Mouse (Mus musculus): ENCODE measurements around the gene Pknox1. TPM values are rescaled to one million over a fixed set of nuclear protein-coding genes. Genes with fewer than 3 reads are reported as not detected.

The Pknox1 gene
- polyA plus RNA-seq, 1 experiment = 23.1 TPM

DNA sequence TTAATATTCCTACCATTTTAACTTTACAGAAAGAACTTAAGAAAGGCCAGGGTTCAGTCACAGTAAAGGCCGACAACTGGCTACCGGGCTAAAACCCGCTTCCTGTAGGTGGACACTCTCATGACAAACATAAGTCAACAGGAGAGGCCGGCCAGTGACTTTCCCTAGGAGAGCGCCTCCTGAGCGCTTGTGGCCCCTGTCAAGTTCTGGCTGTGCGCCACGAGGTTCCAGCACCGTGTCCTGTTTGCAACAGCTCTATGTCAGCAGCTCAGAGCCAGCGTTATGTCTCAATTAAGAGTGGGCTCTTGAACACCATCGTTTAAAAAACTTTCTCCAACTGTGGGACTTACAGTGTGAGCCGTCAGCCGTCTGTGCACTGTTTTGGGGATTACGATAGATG is 87.6 kb downstream of the Pknox1 start:
- DNase-seq (ENCODE audit: low spot score) = no peak

DNA sequence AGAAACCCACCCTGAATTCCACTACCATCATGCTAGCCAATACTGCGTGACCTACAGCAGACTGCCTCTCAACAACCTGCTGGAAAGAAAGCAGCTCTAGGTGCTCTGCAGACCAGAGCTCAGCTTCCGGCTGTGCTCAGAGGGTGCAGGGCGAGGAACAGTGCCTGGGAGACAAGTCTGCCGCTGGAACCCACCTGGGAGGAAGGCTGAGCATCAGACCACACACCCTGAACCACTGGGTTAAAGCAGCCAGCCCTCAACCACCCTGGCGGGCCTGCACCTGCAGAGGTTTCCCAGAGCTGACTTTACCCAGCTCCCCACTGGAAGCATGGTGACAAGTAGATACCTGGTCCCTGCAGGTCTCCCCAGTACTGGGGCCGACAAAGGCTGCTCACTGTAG is 88.7 kb downstream of the Pknox1 start:
- no peak for DNase-seq (ENCODE audit: low spot score)

DNA sequence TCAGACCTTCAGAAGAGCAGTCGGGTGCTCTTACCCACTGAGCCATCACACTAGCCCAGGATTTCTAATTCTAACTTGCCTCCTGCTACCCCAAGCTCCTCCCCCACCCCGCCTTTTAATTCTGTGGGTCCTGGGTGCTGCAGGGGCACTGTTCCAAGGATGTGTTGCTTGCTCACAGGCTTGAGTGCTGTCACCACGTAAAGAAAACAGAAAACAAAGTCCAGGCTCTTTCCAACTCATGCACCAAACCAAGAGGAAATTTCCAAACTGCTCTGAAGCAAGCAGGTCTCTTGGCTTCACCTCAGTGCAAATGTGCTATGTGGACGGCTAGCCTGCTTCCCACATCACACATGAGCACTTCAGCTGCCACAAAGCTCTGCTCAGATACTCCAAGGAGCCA is 90.8 kb downstream of the Pknox1 start:
- no peak for DNase-seq (ENCODE audit: low spot score)

DNA sequence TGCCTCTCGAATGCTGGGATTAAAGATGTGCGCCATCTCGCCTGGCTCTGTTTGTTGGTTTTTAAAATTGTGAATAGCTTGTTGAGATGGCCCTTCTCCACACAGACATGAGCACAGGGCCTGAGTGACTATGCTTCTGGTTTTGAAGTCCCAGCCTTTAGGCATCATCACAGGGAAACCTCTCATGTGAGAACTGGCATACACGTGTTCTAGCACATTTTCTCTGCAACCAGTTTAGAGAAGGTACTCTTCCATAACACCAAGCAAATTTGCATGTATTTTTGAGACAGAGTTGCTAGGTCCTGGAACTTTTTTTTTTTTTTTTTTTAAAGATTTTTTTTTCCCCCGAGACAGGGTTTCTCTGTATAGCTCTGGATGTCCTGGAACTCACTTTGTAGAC is 92.1 kb downstream of the Pknox1 start:
- no peak for DNase-seq (ENCODE audit: low spot score)

Other genes with a start within 250 kb of the Pknox1 start
- 33.1 and 35.0 TPM in 2 replicates for gene Pde9a, start 178.5 kb upstream of the Pknox1 start, polyA plus RNA-seq (2012; rRNA removed)
- gene Wdr4, start 44.8 kb upstream of the Pknox1 start, polyA plus RNA-seq (2012; rRNA removed) = 20.5 and 26.7 TPM in 2 replicates
- gene Ndufv3, start 44.6 kb upstream of the Pknox1 start, polyA plus RNA-seq (2012; rRNA removed) = 219 and 221 TPM in 2 replicates
- 0.88 and 1.4 TPM in 2 replicates for gene Cbs, start 72.5 kb downstream of the Pknox1 start, polyA plus RNA-seq (2012; rRNA removed)
- gene U2af1, start 94.2 kb downstream of the Pknox1 start, polyA plus RNA-seq (2012; rRNA removed) = 141 and 160 TPM in 2 replicates
- gene Cryaa, start 113.1 kb downstream of the Pknox1 start, polyA plus RNA-seq (2012; rRNA removed) = not detected in 2 replicates